In genomic region chr11:86851234-86851671, GRCm38 (mm10) we compare ENCODE assay signal across 9 mouse cellular contexts. TPM values are rescaled to one million over a fixed set of nuclear protein-coding genes. Genes with fewer than 3 reads are reported as not detected.
DNase-seq lines count a peak whose midpoint lies in the region; ATAC-seq and TF ChIP-seq lines count a peak whose summit lies in the region.
"Had no signal": no experiment of that assay in that cellular context is flagged by ENCODE, and none has a peak within 500 bp of the region (broad histone marks: within the 10 kb centered on the region; RNA-seq: fewer than 3 reads in every experiment).

No protein-coding gene starts in this region.

- H3K9me3 ChIP-seq in embryonic facial prominence, embryonic 14.5 days (ENCODE audit: control insufficient read depth, low read length): no peaks in the 10 kb centered on the region
- no peaks in the 10 kb centered on the region for H3K9me3 ChIP-seq in embryonic facial prominence, embryonic 10.5 days
- H3K9me3 ChIP-seq in hindbrain, embryonic 15.5 days: no peaks in the 10 kb centered on the region

- no peaks in the 10 kb centered on the region for H3K27me3 ChIP-seq in embryonic facial prominence, embryonic 14.5 days (replicated peaks; ENCODE audit: control insufficient read depth, insufficient read depth, low read length)
- no peaks in the 10 kb centered on the region for H3K27me3 ChIP-seq in embryonic facial prominence, embryonic 10.5 days (replicated peaks; ENCODE audit: low read depth, poor library complexity, severe bottlenecking)
- no peaks in the 10 kb centered on the region for H3K27me3 ChIP-seq in thymus, adult 2 months (ENCODE audit: control insufficient read depth, insufficient read depth, low read length)
- H3K27me3 ChIP-seq in hindbrain, embryonic 15.5 days: no peaks in the 10 kb centered on the region

- TF ChIP-seq CTCF in thymus, adult 2 months (IDR thresholded peaks at IDR 0.05; ENCODE audit: borderline replicate concordance, control insufficient read depth, extremely low read depth, insufficient read depth, low read length, poor library complexity): no peak

- no peak overlapping the region for H3K4me2 ChIP-seq in embryonic facial prominence, embryonic 14.5 days (ENCODE audit: low read depth, low read length)
- H3K4me2 ChIP-seq in hindbrain, embryonic 15.5 days: no peak overlapping the region; the same call in 1 of the 2 replicates

- 38% methylated on average over 7 of the region's 7 CpGs for WGBS in embryonic facial prominence, embryonic 14.5 days
- whole genome bisulfite sequencing in embryonic facial prominence, embryonic 10.5 days: 68% methylated on average over 7 of the region's 7 CpGs
- WGBS in thymus, adult 2 months: 37% methylated on average over 7 of the region's 7 CpGs
- 44% methylated on average over 7 of the region's 7 CpGs for WGBS in hindbrain, embryonic 15.5 days

- peak; percentile 35 for DNase-seq in embryonic facial prominence, embryonic 14.5 days (ENCODE audit: low spot score)
- DNase-seq in embryonic facial prominence, embryonic 10.5 days (ENCODE audit: low spot score): no peak
- DNase-seq in thymus, adult 2 months: no peak
- no peak for DNase-seq in thymus, postnatal 25 days
- no peak for DNase-seq in urinary bladder, postnatal 36 days (ENCODE audit: low spot score in 2 of 2)
- DNase-seq in kidney, adult 9 months: no peak
- DNase-seq in heart, postnatal 4 days: no peak
- DNase-seq: thymus, postnatal 36 days had no signal

- no peak; the same call in 1 of the 2 replicates for ATAC-seq in embryonic facial prominence, embryonic 14.5 days (ENCODE audit: low read depth)
- ATAC-seq in hindbrain, embryonic 15.5 days (ENCODE audit: low FRiP score, low read depth): no peak

- H3K4me3 ChIP-seq in embryonic facial prominence, embryonic 14.5 days (ENCODE audit: low read depth, low read length): no peak overlapping the region
- H3K4me3 ChIP-seq in embryonic facial prominence, embryonic 10.5 days: no peak overlapping the region
- no peak overlapping the region for H3K4me3 ChIP-seq in thymus, adult 2 months (ENCODE audit: control insufficient read depth, insufficient read depth, low read length)
- H3K4me3 ChIP-seq in hindbrain, embryonic 15.5 days: no peak overlapping the region

- H3K27ac ChIP-seq in embryonic facial prominence, embryonic 14.5 days (replicated peaks; ENCODE audit: low read depth, low read length): no peak overlapping the region
- no peak overlapping the region; the same call in 1 of the 2 replicates for H3K27ac ChIP-seq in embryonic facial prominence, embryonic 10.5 days (replicated peaks)
- peak overlapping the region; percentile 80 for H3K27ac ChIP-seq in thymus, adult 2 months (ENCODE audit: control insufficient read depth, insufficient read depth, low read length)
- peak overlapping the region; percentile 51 for H3K27ac ChIP-seq in hindbrain, embryonic 15.5 days (replicated peaks)

- TF ChIP-seq POLR2A in thymus, adult 2 months (IDR thresholded peaks at IDR 0.05; ENCODE audit: control insufficient read depth, extremely low read depth, insufficient read depth, low read length, poor library complexity): no peak

- no peaks in the 10 kb centered on the region for H3K36me3 ChIP-seq in embryonic facial prominence, embryonic 14.5 days (ENCODE audit: control insufficient read depth, insufficient read depth, low read length)
- H3K36me3 ChIP-seq in embryonic facial prominence, embryonic 10.5 days (replicated peaks): no peaks in the 10 kb centered on the region
- no peaks in the 10 kb centered on the region for H3K36me3 ChIP-seq in thymus, adult 2 months (ENCODE audit: control insufficient read depth, insufficient read depth, low read length)
- H3K36me3 ChIP-seq in hindbrain, embryonic 15.5 days: no peaks in the 10 kb centered on the region

- peaks cover 23% of the 10 kb centered on the region for H3K4me1 ChIP-seq in embryonic facial prominence, embryonic 14.5 days (ENCODE audit: control insufficient read depth, insufficient read depth, low read length)
- H3K4me1 ChIP-seq in embryonic facial prominence, embryonic 10.5 days: peaks cover 25% of the 10 kb centered on the region
- H3K4me1 ChIP-seq in thymus, adult 2 months (replicated peaks; ENCODE audit: control insufficient read depth, insufficient read depth, low read length): peaks cover 9% of the 10 kb centered on the region
- peaks cover 34% of the 10 kb centered on the region for H3K4me1 ChIP-seq in hindbrain, embryonic 15.5 days (replicated peaks)

- no peak overlapping the region; the same call in 1 of the 2 replicates for H3K9ac ChIP-seq in embryonic facial prominence, embryonic 14.5 days (ENCODE audit: low read depth, low read length)
- H3K9ac ChIP-seq in hindbrain, embryonic 15.5 days: no peak overlapping the region

RNA-seq across cellular contexts. Expression of gene Dhx40, which starts 43.7 kb away (rescaled TPM):
- polyA plus RNA-seq in embryonic facial prominence, embryonic 14.5 days (2014; fragmentation: Nextera tagmentation; extraction: Ambion mirVana): 19.9 and 21.8 TPM in 2 replicates
- 34.6 and 36.2 TPM in 2 replicates for polyA plus RNA-seq in embryonic facial prominence, embryonic 10.5 days (2016; fragmentation: Nextera tagmentation; extraction: Ambion mirVana)
- 4.6 and 5.4 TPM in 2 replicates for polyA plus RNA-seq in thymus, adult 2 months (2012; rRNA removed)
- 17.6 and 19.8 TPM in 2 replicates for polyA plus RNA-seq in hindbrain, embryonic 15.5 days (2015; fragmentation: Nextera tagmentation; extraction: Ambion mirVana)
- total RNA-seq in heart, postnatal 4 days (2021): 10 to 100 TPM; 17.6 to 19.2 TPM

Comparison
In these comparisons a context has a peak if more than half of its experiments do, and no peak if none do; other contexts are left out.
1. H3K27ac ChIP-seq: peak in thymus, adult 2 months (single experiment) and hindbrain, embryonic 15.5 days (single experiment); none in embryonic facial prominence, embryonic 14.5 days (single experiment) and embryonic facial prominence, embryonic 10.5 days (single experiment).